Mouse (Mus musculus): ENCODE measurements around the gene Zfpl1.

DNA sequence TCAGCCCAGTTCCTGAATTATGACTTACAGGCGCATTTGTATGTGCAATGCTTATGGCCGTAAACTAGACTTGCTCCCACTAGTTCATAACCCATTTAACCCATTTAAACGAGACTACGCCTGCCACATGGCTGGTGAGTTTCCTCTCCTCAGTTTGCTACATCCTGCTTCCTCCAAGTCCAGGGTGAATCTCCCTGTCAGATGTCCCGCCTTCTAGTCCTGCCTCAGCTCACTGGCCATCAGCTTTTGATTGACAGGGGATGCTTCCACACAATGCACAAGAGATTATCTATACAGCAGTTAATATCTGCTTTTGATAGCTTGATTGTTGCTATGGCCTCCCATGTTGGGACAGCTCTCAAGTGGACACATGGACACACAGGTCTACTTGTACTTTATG lies 30.5 kb downstream of the Zfpl1 start:
- TF ChIP-seq POLR2A (IDR thresholded peaks at IDR 0.05; ENCODE audit: borderline replicate concordance, extremely low read depth, low read depth, low read length): no peak
- no peak for TF ChIP-seq CTCF (IDR thresholded peaks at IDR 0.05; ENCODE audit: insufficient read depth, low read length)
